Mouse (Mus musculus) stomach, embryonic 16.5 days (tissue): ENCODE measurements at regions not wholly inside any gene's neighbourhood (a gene's known extent, or its start where the extent isn't known, plus 50 kb on each side); places are given as distances from the start of the nearest gene placed in this dataset.

Experiments used
- ATAC-seq: fragments of 200-750 bp; cut with Nextera tagmentation; 2 replicates; pipeline ENCODE4 v1.8.0; 2017; ENCODE audit warnings: moderate number of reproducible peaks, moderate TSS enrichment; ENCODE audit not compliant: insufficient read depth, low FRiP score
- H3K27ac ChIP-seq: fragments of 300-500 bp; sonication (generic); 2 replicates; pipeline ENCODE4 v1.5.1; 2014; ENCODE audit warnings: low read length
- H3K27me3 ChIP-seq: fragments of 300-500 bp; sonication (generic); 2 replicates; pipeline ENCODE4 v1.6.1; 2014; ENCODE audit warnings: low read length, control low read depth, mixed read lengths; ENCODE audit not compliant: control insufficient read depth, insufficient read depth
- H3K36me3 ChIP-seq: fragments of 300-500 bp; sonication (generic); 2 replicates; pipeline ENCODE4 v1.6.1; 2014; ENCODE audit warnings: low read length; ENCODE audit not compliant: control insufficient read depth, insufficient read depth
- H3K4me1 ChIP-seq: fragments of 300-500 bp; sonication (generic); 2 replicates; pipeline ENCODE4 v1.6.1; 2014; ENCODE audit warnings: low read length, control low read depth, mixed read lengths; ENCODE audit not compliant: control insufficient read depth, insufficient read depth
- H3K4me2 ChIP-seq: fragments of 300-500 bp; sonication (generic); 2 replicates; pipeline ENCODE4 v1.6.1; 2014; ENCODE audit warnings: low read depth, low read length, mixed read lengths
- H3K4me3 ChIP-seq: fragments of 300-500 bp; sonication (generic); replicated peaks from 2 replicates; pipeline ENCODE4 v1.5.1; 2014; ENCODE audit warnings: mild to moderate bottlenecking, low read length
- H3K9ac ChIP-seq: fragments of 300-500 bp; sonication (generic); 2 replicates; pipeline ENCODE4 v1.6.1; 2014; ENCODE audit warnings: low read length
- H3K9me3 ChIP-seq: fragments of 300-500 bp; sonication (generic); replicated peaks from 2 replicates; pipeline ENCODE4 v1.6.1; 2016; ENCODE audit warnings: low read length, control low read depth; ENCODE audit not compliant: control insufficient read depth
- WGBS: fragments of 180-500 bp; shearing (Covaris S2); extraction: QIAGEN DNeasy Blood & Tissue Kit; methylation state at CpG from one replicate; pipeline ENCODE4 v1.1.7; 2014; 5-methylcytosine and 5-hydroxymethylcytosine counted together

DNA sequence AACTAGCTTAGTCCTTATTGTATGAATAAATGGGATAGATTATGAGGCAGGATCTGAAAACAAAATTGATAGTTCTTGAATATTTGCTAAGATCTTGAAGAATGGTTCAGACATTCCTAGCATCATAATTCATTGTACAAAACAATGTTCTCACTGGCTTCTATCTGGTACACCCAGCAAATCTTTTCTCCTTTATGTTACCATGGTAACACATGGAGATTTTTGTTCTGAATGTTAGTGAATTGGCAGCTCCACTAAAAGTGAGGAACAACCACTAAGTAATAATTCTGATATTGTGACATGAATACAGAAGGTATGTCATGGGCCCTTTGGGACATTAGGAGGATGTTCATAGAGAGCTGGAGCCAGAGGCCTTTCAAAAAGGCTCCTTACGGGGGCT, 639.8 kb downstream of the Gsdmc2 start:
- no peak overlapping the region for H3K27ac ChIP-seq
- H3K4me2 ChIP-seq: no peak overlapping the region
- H3K4me1 ChIP-seq: no peaks in the 10 kb centered on the region
- H3K36me3 ChIP-seq: no peaks in the 10 kb centered on the region
- ATAC-seq: no peak
- no peaks in the 10 kb centered on the region for H3K9me3 ChIP-seq
- no peak overlapping the region for H3K4me3 ChIP-seq
- no peaks in the 10 kb centered on the region for H3K27me3 ChIP-seq
- no peak overlapping the region for H3K9ac ChIP-seq
- WGBS: 93% methylated on average over 1 of the region's 1 CpGs

DNA sequence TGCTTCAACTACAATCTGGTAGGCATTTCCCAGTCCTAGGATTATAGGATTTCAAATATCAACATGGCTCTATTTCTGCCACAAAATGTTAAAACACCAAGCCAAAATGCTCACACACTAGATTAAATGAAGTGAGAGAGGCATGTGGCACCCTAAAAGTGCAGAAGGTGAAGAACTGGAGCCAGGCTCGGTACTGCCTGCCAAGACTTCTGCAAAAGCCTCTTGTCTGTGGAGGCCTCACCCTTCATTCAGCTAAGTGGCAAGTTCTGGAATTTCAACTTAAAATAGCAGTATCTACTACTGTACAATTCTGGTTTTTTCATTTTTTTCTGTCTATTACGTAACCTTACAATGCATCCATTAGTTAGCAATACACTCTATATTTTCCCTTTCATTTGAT, 649.9 kb downstream of the Gsdmc2 start:
- H3K27me3 ChIP-seq: no peaks in the 10 kb centered on the region
- H3K9ac ChIP-seq: no peak overlapping the region
- no peak for ATAC-seq
- peaks cover 10% of the 10 kb centered on the region for H3K4me1 ChIP-seq
- no peak overlapping the region for H3K4me3 ChIP-seq
- no peak overlapping the region for H3K27ac ChIP-seq
- no peak overlapping the region for H3K4me2 ChIP-seq
- WGBS: 80% methylated on average over 2 of the region's 2 CpGs
- H3K36me3 ChIP-seq: no peaks in the 10 kb centered on the region
- H3K9me3 ChIP-seq: no peaks in the 10 kb centered on the region

DNA sequence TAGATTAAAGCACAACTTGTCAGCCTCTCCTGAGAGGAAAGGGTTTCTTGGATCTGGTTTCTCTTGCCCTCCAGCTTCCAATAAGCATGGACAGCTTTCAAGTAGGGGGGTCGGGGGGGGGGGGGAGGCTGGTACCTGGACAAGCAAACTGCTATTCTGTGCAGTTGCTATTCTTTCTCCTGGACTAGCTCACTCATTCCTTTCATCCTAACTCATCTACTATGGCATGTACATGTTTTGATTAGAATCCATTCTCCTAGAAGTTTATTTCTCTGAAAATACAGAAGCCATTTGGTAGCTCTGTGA, 650.5 kb downstream of the Gsdmc2 start:
- Histone ChIP-seq H3K4me3 (no peak overlapping the region), H3K9ac (no peak overlapping the region), H3K27me3 (no peaks in the 10 kb centered on the region), H3K4me2 (no peak overlapping the region), H3K36me3 (no peaks in the 10 kb centered on the region), H3K27ac (no peak overlapping the region), H3K4me1 (peaks cover 10% of the 10 kb centered on the region), H3K9me3 (no peaks in the 10 kb centered on the region)
- 13% methylated on average over 1 of the region's 1 CpGs for WGBS
- no peak for ATAC-seq

DNA sequence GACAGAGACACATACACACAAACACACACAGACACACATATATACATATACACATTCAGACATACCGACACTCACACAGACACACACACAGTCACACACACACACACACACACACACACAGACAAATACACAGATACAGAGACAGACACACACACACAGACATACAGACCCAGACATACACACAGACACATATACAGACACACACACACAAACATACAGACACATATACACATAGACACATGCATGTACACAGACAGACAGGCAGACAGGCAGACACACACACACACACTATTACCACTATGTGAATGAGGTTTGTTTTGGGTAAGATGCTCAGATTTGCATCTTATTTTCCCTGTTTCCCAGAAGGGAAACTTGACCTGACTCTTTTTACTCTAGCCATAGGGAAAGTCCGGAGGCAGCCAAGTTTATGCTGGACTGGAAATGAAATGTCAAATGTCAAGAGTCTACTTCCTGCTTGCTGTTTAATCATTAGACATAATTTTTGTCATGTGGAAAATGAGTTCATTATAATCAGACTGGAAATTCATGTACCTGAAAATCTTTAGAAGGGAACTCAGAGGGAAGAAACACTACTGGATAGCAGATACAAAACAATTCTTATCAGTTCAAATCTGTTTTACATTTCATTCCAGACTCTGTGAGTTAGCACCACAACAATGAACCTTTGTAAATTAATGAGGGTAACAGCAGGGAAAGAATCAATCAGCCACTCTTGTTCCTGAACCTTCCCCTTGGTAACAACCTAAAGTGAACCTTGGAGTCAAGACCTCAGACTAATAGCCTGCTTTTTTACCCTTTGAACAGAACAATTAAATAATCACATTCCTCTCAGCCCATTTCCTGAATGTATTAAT, 651.1 kb downstream of the Gsdmc2 start:
- Histone ChIP-seq H3K36me3 (no peaks in the 10 kb centered on the region), H3K9me3 (no peaks in the 10 kb centered on the region), H3K27me3 (no peaks in the 10 kb centered on the region), H3K4me1 (peaks cover 10% of the 10 kb centered on the region), H3K27ac (no peak overlapping the region), H3K4me3 (no peak overlapping the region), H3K9ac (no peak overlapping the region), H3K4me2 (no peak overlapping the region)
- ATAC-seq: no peak
- 62% methylated on average over 2 of the region's 2 CpGs for WGBS

DNA sequence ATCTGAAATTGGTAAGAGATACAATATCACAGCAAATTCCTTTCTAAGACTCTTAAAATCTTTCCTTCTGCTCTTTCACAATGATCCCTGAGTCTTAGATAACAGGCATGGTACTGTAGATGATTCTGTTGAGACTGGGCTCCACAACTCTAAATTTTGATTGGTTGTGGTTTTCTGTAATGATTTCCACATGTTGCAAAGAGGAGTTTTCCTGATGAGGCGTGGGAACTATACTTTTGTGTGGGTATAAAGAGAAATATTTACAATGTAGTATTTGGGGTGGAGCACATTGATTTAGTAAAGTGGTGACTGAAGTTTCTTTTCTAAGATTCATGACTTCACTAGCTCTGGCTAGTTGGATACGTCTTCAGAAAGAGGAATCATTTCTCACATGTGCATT, 653.2 kb downstream of the Gsdmc2 start:
- 70% methylated on average over 2 of the region's 2 CpGs for WGBS
- Histone ChIP-seq H3K4me1 (peaks cover 10% of the 10 kb centered on the region), H3K4me2 (no peak overlapping the region), H3K36me3 (no peaks in the 10 kb centered on the region), H3K9ac (no peak overlapping the region), H3K4me3 (no peak overlapping the region), H3K27ac (no peak overlapping the region), H3K27me3 (no peaks in the 10 kb centered on the region), H3K9me3 (no peaks in the 10 kb centered on the region)
- ATAC-seq: no peak

DNA sequence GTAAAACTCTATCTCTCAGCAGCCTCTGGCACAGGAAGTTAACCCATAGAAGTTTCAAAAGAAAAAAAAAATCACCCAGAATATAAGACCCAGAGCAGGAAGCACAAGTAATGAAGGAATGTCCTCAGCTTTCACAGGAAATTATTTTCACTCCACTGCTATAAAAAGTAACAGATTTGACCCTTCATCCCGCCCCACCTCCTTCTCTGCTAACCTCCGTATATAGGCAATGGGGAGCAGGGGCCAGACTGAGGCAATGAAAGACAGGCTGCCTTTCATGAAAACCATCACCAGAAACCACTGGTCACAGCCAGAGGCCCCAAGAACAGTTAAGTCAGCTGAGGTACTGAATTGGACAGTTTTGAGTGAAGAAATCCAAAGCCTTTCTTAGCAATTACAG, 654.9 kb downstream of the Gsdmc2 start:
- H3K4me3 ChIP-seq: no peak overlapping the region
- peaks cover 10% of the 10 kb centered on the region for H3K4me1 ChIP-seq
- H3K27me3 ChIP-seq: no peaks in the 10 kb centered on the region
- no peak for ATAC-seq
- no peak overlapping the region for H3K27ac ChIP-seq
- H3K36me3 ChIP-seq: no peaks in the 10 kb centered on the region
- H3K9me3 ChIP-seq: no peaks in the 10 kb centered on the region
- no peak overlapping the region for H3K4me2 ChIP-seq
- no peak overlapping the region for H3K9ac ChIP-seq
- WGBS: 38% methylated on average over 2 of the region's 2 CpGs

DNA sequence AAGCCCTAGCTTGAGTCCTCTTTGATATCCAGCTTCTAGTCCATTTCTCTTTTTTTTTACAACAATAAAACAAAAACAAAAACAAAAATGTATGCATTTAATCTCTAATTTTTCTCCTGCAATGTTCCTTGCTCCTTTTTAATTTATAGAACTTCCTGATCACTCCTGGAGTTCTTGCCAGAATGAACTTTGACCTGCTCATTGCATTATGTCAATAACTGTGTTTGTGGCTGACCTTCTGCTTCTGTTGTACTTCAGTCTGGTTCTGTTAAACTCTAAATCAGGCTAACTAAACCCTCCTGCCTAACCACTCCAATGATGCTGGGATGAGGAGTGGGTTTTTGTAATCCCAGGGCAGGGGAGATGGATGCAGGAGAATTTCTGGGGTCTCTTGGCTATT, 674.0 kb downstream of the Gsdmc2 start:
- no peak for ATAC-seq
- no peak overlapping the region for H3K27ac ChIP-seq
- H3K27me3 ChIP-seq: no peaks in the 10 kb centered on the region
- no peaks in the 10 kb centered on the region for H3K9me3 ChIP-seq
- H3K9ac ChIP-seq: no peak overlapping the region
- no peaks in the 10 kb centered on the region for H3K36me3 ChIP-seq
- H3K4me3 ChIP-seq: no peak overlapping the region
- no peak overlapping the region for H3K4me2 ChIP-seq
- 0 out of 2 replicates have a peak, but pooled peaks cover 4% of the 10 kb centered on the region for H3K4me1 ChIP-seq

DNA sequence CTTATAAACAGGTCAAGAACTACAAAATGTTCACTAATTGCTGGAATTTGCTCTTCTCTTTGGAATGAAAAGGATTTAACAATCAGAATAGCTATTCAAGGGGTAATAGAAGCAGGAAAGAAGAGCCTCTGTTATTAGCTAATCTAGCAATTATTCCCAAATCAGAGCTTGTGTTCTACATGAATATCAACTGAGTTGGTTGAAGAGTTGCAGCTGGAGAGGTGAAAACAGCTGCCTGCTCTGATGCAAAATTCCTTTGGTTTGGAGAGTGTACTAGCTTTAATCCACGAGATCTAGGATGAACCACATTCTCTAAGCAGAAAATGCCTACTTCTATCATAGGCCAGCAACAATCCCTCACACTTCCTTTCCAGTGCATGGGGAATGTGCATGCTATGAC, 674.8 kb downstream of the Gsdmc2 start:
- WGBS: 39% methylated on average over 1 of the region's 1 CpGs
- H3K4me2 ChIP-seq: no peak overlapping the region
- H3K9ac ChIP-seq: no peak overlapping the region

DNA sequence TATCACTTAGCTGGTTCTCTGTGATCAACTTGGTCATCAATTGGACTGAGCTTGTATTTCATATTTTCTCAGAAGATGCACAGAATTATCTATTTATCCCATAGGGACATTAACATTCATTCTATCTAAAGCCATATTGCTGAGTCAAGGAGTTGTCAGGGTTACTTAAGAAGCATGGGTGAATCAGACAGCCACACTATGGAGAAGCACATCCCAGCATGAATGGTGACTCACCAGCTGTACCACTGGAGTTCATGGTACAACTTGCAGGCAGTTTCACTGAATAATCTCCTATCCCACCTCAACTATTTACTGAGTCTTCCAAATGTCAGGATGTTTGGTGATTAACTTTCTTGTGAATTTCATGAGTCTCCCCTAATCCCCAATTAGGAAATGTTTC, 678.6 kb downstream of the Gsdmc2 start:
- H3K27ac ChIP-seq: no peak overlapping the region
- H3K4me2 ChIP-seq: no peak overlapping the region
- no peaks in the 10 kb centered on the region for H3K27me3 ChIP-seq
- H3K36me3 ChIP-seq: no peaks in the 10 kb centered on the region
- H3K9me3 ChIP-seq: no peaks in the 10 kb centered on the region
- ATAC-seq: no peak
- no peak overlapping the region for H3K4me3 ChIP-seq
- H3K4me1 ChIP-seq: peaks cover 20% of the 10 kb centered on the region; the same call in 1 of the 2 replicates
- H3K9ac ChIP-seq: no peak overlapping the region

More for the DNA sequence above, 674.8 kb downstream of the Gsdmc2 start:
- no peak for ATAC-seq
- Histone ChIP-seq H3K4me3 (no peak overlapping the region), H3K27me3 (no peaks in the 10 kb centered on the region), H3K27ac (peak overlapping the region; percentile 33; the same call in 1 of the 2 replicates), H3K36me3 (no peaks in the 10 kb centered on the region), H3K4me1 (0 out of 2 replicates have a peak, but pooled peaks cover 4% of the 10 kb centered on the region), H3K9me3 (no peaks in the 10 kb centered on the region)
